Mouse (Mus musculus) spleen, adult 12 weeks (tissue): ENCODE results near the gene Fgfr1op2.
A peak's percentile ranks its signal among the peaks of the same experiment; 100 is the strongest.

Source experiments
- DNase-seq: peaks from one replicate; pipeline ENCODE4 v3.0.0; 2022; ENCODE audit warnings: low spot score

Fgfr1op2 gene

GRCm38 (mm10) chr6:146603651-146604050 is 26.6 kb downstream of the Fgfr1op2 start:
- DNase-seq: no peak

- no peak for DNase-seq
These were observed 34.4 kb downstream of the Fgfr1op2 start for GRCm38 (mm10) chr6:146611385-146611784.

- no peak for DNase-seq
These were observed 34.9 kb downstream of the Fgfr1op2 start for GRCm38 (mm10) chr6:146611897-146612296.

- no peak for DNase-seq
These were observed 35.7 kb downstream of the Fgfr1op2 start for GRCm38 (mm10) chr6:146612736-146613135.

GRCm38 (mm10) chr6:146613907-146614306 is 36.9 kb downstream of the Fgfr1op2 start:
- no peak for DNase-seq

GRCm38 (mm10) chr6:146614541-146614940 is 37.5 kb downstream of the Fgfr1op2 start:
- no peak for DNase-seq

GRCm38 (mm10) chr6:146615891-146616290 is 38.9 kb downstream of the Fgfr1op2 start:
- DNase-seq: no peak

- no peak for DNase-seq
These were observed 39.7 kb downstream of the Fgfr1op2 start for GRCm38 (mm10) chr6:146616670-146617069.

GRCm38 (mm10) chr6:146628123-146628522 is 51.1 kb downstream of the Fgfr1op2 start:
- DNase-seq: no peak

GRCm38 (mm10) chr6:146629781-146630756 is 53.1 kb downstream of the Fgfr1op2 start:
- peak; percentile 55 for DNase-seq

GRCm38 (mm10) chr6:146630961-146631360 is 54.0 kb downstream of the Fgfr1op2 start:
- no peak for DNase-seq

GRCm38 (mm10) chr6:146631847-146632246 is 54.8 kb downstream of the Fgfr1op2 start:
- no peak for DNase-seq

GRCm38 (mm10) chr6:146632403-146632802 is 55.4 kb downstream of the Fgfr1op2 start:
- no peak for DNase-seq

- DNase-seq: no peak
These were observed 56.1 kb downstream of the Fgfr1op2 start for GRCm38 (mm10) chr6:146633097-146633496.

GRCm38 (mm10) chr6:146633629-146634014 is 56.6 kb downstream of the Fgfr1op2 start:
- no peak for DNase-seq

- peak; percentile 74 for DNase-seq
These were observed 57.2 kb downstream of the Fgfr1op2 start for GRCm38 (mm10) chr6:146634015-146634722.

GRCm38 (mm10) chr6:146634759-146635606 is 58.0 kb downstream of the Fgfr1op2 start:
- DNase-seq: no peak

GRCm38 (mm10) chr6:146636482-146636881 is 59.5 kb downstream of the Fgfr1op2 start:
- no peak for DNase-seq

GRCm38 (mm10) chr6:146640068-146640965 is 63.3 kb downstream of the Fgfr1op2 start:
- no peak for DNase-seq

GRCm38 (mm10) chr6:146640991-146641390 is 64.0 kb downstream of the Fgfr1op2 start:
- no peak for DNase-seq

GRCm38 (mm10) chr6:146641621-146642210 is 64.7 kb downstream of the Fgfr1op2 start:
- DNase-seq: no peak
